Mouse (Mus musculus): ENCODE data around the gene Man2b2.

Man2b2 gene

DNA sequence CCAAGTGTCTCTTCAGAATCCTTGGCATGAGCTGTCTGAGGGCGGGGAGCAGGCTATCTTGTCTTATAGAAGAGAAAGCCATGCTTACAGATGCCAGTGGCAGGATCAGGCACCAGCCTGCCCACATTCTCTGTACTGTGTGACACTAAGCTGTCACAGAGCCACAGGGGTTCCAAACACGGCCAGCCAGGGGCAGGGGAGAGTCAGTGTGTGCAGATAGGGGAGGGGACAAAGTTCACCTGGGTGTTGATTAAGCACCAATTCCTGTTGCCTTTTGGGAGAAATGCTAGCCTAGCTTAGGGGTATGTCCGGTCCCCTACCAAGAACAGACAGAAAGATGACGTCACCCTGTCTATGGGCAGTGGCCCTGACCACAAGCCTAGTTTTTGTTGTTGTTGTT is 1.4 kb downstream of the Man2b2 start:
- DNase-seq, result no peak

DNA sequence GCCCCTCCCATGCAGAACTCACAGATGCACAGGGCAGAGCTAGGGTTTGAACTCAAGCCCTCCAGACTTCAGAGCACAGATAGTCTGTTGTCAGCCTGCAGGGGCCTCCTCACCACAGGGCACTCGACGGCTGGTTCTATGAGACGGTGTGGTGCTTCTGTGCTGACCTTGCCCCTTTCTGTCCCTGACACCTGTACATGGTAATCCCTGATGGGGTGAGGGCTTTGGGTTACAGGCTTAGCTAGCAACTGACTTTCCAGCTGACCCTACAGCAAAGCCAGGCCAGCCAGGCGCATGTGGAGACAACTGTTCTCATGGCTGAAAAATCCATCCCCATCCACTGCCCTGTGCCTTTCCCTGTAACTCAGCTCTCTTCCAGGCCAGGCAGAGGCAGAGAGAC is 7.5 kb downstream of the Man2b2 start:
- DNase-seq, result no peak

DNA sequence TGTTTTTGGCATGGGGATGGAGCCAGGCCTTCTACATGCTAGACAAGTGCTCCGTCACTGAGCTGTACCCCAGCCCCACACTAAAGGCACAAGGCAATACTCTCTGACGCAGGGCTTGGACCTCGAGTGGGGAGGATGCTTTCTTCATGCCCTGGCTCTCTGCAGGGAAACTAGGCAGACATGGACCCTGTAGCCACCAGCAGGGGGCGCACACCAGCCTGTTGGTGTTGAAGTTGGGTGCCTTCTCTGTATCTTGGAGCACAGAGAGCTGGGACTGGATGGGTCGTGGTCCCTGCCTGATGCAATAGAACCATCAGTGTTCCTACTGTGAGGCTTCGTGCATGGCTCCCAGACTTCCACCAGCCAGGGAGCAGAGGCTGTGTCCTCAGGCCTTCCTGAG is 10.3 kb downstream of the Man2b2 start:
- DNase-seq, result peak; percentile 72

DNA sequence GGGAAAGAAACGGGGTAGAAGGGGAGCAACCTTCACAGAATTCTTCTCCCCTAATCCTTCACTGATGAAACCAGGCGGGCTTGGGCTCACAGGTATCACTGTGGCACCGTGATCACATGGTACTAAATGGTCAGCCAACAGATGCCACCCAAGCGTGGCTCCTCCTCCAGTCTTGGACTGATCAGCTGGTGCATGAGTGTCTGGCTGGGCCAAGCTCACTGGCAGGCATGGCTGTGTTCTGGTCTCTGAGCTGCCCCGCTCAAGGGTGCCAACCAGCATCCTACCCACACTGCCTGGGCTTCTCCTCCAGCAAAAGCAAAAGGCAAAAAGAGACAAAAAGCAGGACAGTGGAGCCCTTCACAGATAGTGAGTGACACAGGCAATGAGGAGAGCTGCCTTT is 10.7 kb downstream of the Man2b2 start:
- DNase-seq, result no peak

DNA sequence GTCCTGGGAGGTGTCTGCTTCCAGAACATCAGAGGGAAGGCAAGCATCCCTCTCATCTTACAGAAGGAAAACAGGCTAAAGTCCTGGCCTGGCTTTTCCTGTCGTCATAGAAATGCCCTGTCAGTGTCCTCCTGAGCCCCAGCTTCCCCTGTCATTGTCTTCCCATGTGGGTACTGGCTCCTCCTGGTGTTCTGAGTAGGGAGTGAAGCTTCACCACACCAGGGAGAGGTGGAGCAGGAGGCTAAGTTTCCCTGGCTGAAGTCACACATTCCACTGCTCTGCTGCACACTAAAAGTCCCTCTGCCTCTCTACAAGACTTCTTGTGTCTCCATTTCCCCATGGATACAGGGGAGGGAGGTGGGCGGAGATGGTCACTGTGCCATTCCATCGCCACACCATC is 12.7 kb downstream of the Man2b2 start:
- DNase-seq, result no peak

DNA sequence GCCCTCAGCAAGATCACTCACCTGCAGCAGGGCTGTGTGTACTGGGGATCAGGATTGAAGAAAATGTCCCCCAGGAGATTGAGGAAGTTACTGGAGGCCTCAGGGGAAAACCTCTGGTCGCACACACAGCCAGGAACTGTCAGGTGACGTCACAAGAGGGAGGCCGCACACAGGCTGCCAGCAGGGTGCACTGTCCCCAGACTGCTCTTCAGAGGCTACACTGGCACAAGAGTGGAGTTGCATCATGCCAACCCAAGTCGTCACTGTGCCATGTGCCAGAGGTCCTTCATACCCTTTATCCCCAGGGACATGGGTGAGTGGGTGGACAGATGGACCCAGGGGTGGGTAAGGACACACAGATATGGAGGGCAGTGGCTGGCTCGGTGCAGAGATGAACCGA is 15.9 kb downstream of the Man2b2 start:
- no peak for DNase-seq

DNA sequence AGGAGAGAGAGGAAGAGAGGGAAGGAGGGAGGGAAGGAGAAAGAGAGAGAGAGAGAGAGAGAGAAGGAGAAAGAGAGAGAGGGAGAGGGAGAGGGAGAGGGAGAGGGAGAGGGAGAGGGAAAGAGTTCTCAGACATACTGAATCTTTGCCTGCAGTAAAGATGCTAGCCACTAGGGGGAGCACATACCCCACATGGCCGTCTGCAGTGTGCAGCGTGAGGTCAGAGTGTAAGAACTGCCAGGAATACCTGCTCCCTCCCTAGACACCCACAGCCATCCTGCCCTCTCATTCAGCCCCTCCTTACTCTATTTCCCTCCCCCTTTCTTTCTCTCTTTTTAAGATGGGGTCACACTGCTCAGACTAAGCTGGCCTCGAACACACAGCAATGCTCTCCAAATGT is 19.0 kb downstream of the Man2b2 start:
- peak; percentile 72 for DNase-seq

DNA sequence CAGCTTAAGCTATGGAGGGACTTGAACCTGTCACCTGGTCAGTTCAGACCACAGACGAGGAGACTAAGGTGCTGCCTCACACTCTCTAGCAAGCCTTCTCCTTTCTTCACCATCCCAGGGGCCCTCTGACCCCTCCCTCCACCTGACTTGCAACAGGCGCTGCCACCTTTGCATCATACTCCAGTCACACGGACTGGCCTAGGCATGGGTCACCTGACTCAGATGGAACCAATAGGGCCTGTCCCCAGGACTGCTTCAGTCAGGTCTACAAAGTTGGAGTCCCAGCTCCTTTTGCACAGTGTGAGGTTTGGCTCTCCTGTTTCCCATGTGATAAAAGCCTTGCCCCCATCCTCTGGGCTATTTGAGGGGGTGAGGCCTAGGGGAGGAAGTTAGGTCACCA is 19.8 kb downstream of the Man2b2 start:
- DNase-seq, result no peak

DNA sequence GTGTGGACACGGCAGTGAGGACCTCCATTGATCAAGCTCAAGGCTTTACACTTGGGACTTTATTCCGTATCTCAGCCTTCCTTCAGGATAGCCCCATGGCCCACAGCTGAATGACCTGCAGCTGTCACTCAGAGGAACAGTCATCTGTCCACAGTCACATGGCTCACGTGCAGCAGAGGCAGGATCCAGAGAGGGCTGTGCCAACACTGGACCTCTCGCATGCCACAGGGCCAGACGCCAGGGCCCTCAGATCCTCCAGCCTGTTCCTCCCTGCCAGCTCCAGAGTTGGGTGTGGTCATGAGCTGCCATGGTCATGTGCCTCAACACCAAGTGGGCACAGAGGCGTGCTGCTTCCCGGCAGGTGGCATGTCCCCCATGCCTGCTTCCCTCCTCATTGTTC is 21.3 kb downstream of the Man2b2 start:
- DNase-seq, result no peak

DNA sequence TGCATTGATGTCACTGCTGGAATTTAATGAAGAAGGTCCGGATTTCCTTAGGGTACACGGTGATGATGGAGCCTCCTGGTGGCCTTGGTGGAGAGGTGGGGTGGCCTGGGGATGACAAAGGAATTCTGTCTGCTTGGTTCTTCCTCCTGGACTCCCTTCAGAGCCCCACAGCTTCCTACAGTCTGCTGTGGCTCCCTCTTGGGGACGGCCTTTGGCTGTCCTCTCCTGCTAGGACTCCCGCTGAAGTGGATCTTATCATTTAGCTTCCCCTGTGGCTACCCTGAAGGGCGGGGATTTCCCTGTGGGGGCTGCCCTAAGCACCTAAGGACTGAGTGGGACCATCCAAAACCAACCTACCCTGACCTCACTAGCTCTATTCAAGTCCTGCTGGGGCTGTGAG is 23.3 kb downstream of the Man2b2 start:
- DNase-seq, result no peak

DNA sequence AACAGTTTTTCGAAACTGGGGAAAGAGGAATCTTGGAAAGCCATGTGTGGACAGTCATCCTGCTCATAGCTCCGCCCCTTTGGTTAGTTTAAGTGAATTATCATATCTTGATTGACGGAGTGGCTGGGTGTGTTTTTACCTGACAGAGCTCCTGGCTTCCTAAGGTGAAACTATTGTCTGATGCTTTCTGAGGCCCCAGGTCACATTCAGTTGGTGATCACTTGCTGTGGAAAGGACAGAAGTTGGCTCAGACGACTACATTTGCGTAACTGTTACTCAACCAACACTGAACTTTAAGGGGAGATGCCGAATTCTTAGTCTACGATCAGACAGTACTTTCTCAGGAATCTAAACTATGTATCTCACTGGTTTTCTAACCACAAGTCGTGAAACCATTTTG is 33.2 kb downstream of the Man2b2 start:
- DNase-seq, result no peak

DNA sequence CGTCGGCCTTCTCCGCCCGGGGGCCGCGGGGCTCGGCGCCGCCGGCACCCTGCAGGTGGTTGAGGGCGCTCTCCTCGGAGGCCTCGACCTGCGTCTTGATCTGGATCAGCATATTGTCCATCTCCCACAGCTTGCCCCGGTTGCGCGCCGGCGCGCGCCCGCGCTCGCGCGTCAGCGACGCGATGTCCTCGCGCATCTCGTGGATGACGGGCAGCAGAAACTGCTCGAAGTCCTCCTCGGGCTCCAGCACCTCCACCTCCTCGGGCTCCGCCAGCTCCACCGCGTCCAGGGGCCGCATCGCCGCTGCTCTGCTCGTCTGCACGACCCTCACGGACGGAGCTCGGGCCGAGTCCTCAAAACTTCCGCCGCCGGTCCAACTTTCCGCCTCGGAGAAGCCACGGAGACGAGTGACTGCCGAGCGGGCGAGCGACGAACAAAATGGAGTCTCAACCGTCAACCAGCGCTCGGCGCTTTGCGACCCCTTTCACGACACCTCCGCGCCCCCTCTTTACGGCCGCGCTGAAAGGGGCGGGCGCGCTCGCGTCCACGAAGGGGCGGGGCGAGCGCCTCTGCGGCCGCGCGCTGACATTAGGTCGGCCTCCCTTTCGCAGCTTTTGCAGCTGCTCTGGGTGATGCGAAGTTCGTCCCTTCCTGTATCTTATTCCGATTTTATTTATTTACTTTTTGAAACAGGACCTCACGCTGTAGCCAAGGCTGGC is 34.0 kb downstream of the Man2b2 start, which contains the start of gene Mrfap1:
Gene Mrfap1 (minus strand): TSS at position 477 of the 719 bp plus-strand sequence.
- DNase-seq, result peak; percentile 91

DNA sequence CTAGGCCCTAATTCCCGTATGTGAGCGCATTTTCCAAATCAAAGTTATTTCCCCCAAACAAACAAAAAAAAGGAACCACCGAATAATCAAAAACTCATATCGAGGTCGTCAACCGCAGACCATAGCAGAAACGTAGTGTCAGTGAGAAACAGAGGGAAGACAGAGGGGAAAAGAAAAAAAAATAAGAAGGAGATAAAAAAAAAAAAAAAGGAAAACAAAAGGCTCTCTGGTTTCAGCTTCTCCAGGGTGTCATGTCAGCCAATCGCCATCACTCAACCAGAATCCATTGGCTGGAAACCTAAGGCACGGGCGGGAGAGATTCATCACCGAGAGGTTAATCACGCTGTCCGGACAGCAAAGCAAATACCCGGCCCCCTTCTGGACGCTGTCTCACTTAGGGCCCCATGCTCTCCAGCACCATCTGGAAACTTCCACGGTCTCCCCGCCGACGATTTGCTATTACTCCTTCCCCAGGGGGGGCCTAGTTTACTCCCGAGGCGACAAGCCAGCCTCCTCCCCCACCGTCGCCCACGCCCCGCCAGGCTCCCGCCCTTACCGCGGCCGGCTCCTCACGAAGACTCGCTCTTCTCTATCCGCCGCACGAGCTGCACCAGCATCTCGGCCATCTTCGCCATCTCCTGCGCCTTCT is 34.7 kb downstream of the Man2b2 start:
- DNase-seq, result peak; percentile 64

DNA sequence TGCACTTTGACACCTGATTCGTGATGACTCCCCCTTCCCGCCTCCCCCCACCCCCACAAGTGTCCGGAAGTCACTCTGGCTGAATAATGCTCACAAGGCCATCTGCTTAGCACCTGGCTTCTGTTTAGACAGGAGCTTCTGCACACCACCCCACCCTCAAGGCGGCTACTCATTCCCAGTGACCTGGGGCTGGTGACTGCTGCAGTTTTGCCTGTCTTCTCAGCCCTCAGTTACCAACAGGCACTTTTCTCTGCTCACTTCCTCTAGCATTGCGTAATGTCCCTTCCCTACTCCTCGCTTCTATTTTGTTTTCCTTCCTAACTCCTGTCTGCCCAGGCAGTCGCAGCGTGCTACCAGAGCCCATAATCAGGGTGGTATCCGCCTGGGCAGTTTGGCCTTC is 38.6 kb downstream of the Man2b2 start:
- no peak for DNase-seq

DNA sequence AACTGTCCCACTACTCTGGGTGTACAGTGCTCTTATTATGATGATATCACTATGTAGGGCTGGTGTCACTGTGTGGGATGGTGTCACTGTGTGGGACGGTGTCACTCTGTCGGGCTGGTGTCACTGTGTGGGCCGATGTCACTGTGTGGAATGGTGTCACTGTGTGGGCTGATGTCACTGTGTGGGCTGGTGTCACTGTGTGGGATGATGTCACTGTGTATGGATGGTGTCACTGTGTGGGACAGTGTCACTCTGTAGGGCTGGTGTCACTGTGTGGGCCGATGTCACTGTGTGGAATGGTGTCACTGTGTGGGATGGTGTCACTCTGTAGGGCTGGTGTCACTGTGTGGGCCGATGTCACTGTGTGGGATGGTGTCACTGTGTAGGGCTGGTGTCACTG is 44.4 kb downstream of the Man2b2 start:
- DNase-seq, result no peak

DNA sequence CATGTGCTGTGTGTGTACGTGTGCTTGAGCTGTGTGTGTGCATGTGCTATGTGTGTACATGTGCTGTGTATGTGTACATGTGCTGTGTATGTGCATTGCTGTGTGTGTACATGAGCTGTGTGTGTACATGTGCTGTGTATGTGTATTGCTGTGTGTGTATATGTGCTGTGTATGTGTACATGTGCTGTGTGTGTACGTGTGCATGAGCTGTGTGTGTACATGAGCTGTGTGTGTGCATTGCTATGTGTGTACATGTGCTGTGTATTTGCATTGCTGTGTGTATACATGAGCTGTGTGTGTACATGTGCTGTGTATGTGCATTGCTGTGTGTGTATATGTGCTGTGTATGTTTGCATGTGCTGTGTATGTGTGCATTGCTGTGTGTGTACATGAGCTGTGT is 50.9 kb downstream of the Man2b2 start:
- DNase-seq, result no peak

DNA sequence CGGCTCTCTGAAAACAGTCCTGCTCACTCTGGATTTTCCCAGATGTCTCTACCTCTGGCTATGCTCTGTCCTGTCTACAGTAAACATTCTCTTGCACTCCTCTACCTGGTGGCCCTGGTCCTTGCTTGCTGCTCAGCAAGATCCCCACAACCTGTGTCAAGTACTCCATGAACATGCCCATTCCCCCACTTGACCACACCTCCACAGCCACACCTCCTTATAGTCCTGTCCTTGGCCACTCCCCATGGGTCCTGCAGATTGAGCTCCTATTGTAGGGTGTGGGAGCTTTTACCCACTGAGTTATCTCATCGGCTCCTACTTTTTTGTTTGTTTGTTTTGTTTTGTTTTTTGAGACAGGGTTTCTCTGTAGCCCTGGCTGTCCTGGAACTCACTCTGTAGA is 51.6 kb downstream of the Man2b2 start:
- no peak for DNase-seq

DNA sequence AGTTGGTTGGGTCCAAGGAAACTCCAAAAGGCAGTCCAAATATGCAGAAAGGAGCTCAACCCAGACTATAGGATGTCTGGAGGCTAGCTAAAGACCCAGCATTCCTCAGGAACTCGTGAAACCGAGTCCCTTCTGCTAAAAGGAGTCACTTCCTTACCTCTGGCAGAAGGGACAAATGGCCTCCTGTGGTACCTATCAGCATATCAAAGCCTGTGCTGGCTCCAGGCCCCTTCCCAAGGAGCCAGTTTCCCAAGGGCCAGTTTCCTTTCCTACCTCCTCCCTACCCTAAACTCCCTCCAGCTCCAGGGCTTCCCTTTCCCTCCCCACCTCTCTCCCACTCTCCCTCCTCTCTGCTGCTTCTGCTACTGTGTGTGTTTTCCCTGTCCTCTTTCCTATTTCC is 53.3 kb downstream of the Man2b2 start:
- DNase-seq, result no peak

DNA sequence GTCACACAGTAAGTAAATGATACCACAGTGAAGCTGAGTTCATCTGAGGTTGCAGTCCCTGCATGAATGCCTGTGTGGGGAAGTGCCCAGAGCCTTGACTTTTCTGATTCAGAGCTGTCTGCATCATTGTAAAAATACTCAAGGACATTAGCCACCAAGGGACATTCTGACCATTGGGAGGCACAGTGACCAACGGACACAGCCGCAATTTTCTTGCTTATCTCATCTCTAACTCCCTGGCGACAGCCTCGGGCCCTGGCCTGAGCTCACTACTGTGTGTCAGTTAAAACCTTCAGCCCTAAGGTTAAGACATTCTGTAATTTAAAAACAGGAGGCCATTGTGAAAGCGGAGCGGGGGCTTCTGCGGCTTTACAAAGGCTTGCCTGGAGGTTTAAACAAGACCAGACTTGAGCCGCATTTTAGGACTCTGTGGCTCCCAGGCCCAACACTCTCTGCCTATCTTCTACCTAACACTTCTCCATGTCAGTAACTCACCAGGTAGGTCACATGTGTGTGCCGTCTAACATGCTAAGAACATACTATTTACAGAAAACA is 54.4 kb downstream of the Man2b2 start:
- DNase-seq, result no peak

DNA sequence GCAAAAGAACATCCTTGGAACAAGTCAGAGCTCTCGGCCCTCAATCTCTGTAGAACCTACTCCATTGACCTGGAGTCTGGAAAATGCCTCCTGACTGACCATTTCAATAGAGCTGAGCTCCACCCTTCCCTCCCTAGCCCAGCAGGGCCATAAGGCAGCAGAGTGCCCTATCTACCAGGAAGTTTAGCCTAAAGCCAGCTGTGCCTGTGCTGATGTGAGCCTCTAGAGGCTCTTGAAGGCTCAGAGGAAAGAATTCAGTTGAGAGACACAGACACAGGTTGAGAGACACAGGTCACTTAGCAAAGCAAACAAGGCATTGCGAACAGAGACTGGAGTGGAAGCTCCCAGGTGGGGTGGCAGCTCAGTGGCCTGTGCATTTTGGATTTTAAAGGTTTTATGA is 55.1 kb downstream of the Man2b2 start:
- DNase-seq, result no peak

DNA sequence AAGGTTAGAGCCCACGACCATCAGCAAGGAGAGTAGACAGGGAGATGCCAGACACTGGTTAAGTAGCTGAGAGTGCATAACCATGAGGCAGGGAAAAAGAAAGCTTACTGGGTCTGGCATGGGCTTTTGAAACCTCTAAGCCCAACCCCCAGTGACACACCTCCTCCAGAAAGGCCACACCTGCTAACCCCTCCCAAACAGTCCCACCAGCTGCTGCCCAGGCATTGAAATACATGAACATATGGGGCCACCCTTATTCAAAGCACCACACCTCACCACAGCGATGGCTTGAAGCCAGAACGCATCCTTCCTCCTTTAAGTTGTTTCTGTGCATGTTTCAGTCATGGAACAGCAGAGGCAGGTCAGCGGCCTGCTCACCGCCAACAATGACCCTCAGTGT is 57.9 kb downstream of the Man2b2 start:
- no peak for DNase-seq

DNA sequence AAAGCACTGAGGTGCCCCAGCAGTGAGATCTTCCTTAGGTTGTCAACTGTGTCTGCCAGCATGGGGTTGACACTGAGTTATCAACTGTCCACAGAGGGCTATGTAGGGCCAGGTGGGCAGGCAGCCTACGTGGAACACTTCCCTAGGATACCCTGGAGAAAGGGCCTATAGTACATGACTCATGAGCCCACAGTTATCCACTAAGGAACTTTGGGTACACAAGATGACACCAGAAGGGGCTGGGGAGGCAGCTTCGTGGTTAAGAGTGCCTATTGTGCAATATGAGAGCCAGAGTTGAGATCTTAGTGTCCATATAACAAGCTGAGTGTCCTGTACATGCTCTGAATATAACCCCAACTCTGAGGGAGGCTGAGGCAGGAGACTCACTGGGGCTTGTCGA is 60.9 kb downstream of the Man2b2 start:
- DNase-seq, result no peak

DNA sequence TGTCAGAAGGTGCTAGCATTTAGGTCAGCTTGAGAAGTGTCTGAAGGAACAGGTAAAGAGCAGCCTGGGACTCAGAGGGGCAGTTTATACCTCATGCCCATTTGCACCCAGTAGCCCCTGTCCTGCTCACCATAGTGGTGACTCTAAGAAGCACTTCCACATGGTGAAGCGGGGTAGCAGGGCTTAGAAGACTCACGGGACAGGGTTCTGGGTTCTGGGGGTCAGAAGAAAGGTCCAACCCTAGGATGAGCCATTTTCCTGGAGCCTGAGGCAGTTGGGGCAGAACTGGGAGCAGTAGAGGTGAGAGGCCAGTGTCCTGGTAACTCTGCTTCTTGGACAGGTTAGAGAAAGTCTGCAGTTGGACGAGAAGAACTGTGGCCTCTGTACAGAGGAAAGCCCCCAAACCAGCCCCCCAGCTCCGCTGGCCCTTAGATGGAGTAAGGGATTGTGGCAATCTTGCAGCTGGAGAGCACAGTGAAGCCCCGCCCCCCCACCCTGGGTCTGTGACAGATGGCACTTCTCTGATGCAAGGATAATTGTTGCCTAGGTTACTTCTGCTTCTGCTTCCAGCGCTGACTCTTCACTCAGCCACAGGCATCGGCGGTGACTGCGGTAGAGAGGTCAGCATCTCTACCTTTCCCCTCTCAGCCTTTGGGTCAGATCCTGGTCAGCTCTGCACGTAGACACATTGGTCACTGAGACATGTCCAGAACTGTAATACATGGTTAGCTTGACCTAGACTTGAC is 63.3 kb downstream of the Man2b2 start:
- DNase-seq, result no peak

DNA sequence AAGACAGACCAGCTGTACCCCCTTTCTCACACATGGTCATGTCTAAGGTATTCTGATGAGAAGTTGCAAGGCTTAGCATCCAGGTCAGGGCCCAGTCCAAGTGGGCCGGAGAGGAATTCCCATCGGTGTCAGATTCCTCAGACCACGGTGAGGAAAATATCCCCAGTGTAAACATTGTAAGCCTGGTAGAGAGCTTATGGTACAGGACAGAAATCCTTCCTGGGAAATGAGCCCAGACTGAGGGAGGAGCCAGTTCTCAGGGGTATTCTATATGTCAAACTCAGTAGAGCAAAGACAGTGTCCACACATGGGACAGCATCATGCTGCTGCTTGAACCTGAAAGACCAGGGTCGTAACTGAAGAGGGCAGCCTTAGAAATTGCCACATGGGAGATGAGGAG is 70.6 kb downstream of the Man2b2 start:
- no peak for DNase-seq
